Mouse (Mus musculus) regulatory T cell (primary cell): ENCODE data around the gene Cnih3.

Experiments used
- in situ Hi-C: fragments of 300-600 bp; cut with MboI, MseI; formaldehyde crosslinking; loops from one replicate; pipeline ENCODE4 v1.15.1; 2025; ENCODE audit warnings: high pct_unique_total_duplicates

Gene Cnih3

DNA sequence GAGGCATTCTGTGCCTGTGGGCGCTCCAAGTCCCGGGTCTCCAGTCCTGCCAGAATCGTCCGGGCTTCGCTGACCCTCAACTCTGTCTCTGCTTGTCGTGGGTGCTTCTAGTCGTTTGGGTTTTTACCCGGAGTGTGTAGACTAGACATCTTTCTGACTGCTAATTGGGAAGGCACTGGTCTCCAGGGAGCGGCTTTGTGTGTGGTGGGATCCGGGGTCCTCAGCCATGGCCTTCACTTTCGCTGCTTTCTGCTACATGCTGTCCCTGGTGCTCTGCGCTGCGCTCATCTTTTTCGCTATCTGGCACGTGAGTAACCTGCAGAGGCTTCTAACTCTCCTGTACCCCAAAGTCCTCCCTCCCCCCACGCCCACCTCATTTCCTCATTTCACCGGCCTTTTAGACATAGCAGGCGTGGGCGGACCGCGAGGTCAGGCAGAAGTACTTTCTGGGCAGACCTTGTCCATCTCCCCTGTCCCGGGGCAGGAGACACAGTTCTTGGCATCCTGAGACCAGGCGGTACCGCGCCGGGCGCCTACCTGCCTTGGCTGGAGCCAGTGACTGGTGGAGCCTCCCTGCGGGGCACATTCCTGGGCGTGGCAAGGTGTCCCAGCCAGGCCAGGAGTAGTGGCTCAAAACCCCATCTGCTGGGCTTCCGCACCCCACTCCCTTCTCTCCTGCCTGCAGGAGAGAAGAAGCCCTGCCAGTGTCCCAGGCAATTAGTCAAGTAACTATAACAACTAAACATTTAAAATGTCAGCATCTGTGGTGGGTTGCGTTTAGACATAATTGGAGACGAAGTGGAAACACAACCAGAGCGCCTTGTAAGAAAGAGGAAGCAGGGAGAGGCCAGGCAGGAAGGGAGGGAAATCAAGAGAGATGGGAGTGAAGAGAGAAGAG lies 1.0 kb downstream of the Cnih3 start:
- in situ Hi-C loops: no loop called here

- in situ Hi-C loops: no loop called here
These were observed 3.3 kb downstream of the Cnih3 start for GRCm38 (mm10) chr1:181355683-181356082.

DNA sequence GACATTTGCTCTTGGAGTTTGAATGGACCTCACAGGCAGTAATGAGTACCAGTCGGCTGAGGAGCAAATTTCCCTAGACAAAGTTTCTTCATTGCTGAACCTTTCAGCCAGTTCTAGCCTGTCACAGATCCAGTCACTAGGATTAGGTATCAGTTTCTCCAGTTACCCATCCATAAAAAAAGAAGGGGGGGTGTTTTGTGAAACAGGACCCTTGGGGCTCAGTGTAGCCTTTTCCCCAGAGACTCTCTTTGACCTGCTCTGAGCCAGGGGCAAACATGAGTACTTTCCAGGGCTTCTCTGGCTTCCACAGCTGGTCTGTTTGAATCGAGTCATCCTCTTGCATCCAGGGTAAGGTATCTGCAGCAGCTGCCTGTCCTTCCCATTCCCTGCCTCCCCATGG lies 5.4 kb downstream of the Cnih3 start:
- in situ Hi-C loops: no loop called here

- in situ Hi-C loops: no loop called here
These were observed 6.1 kb downstream of the Cnih3 start for GRCm38 (mm10) chr1:181358526-181358925.

- in situ Hi-C loops: no loop called here
These were observed 8.3 kb downstream of the Cnih3 start for GRCm38 (mm10) chr1:181360732-181361131.

GRCm38 (mm10) chr1:181364025-181364424 lies 11.6 kb downstream of the Cnih3 start:
- in situ Hi-C loops: no loop called here

DNA sequence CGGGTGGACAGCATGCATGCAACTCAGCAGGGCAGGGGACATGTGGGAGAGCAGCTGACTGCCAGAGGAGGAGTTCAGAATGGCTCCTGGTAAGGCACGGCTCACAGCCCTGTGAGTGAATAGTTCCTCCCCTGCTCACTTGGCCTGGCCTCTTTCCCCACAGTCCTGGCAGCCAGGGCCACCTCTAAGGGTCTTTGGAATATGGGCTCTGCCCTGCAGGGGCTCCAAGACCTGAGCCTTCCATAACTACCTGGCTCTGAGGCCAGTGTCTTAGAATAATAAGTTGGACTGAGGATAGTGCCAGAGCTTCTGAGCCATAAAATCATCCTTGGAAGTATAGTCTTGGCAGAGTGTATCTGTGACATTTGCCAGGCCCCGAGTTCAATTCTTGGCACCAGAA lies 12.9 kb downstream of the Cnih3 start:
- in situ Hi-C loops: no loop called here

GRCm38 (mm10) chr1:181368789-181369570 lies 16.6 kb downstream of the Cnih3 start:
- in situ Hi-C loops: no loop called here

- in situ Hi-C loops: no loop called here
These were observed 17.9 kb downstream of the Cnih3 start for GRCm38 (mm10) chr1:181370370-181370769.

- in situ Hi-C loops: no loop called here
These were observed 18.8 kb downstream of the Cnih3 start for GRCm38 (mm10) chr1:181371226-181371625.

DNA sequence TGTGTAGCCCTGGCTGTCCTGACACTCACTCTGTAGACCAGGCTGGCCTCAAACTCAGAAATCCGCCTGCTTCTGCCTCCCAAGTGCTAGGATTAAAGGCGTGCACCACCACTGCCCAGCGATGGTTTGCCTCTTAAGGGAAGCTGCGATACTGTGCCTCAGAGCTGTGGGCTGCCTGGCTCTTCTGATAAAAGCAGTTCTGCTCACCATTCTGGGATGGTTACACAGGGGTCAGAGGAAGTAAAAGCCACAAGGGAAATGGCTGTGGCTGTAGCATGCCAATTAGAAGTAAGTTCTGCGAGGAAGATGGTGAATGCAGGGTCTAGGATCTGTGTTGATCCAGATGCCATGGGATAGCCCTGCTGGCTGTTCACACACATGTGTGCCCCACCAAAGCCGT lies 19.9 kb downstream of the Cnih3 start:
- in situ Hi-C loops: no loop called here

DNA sequence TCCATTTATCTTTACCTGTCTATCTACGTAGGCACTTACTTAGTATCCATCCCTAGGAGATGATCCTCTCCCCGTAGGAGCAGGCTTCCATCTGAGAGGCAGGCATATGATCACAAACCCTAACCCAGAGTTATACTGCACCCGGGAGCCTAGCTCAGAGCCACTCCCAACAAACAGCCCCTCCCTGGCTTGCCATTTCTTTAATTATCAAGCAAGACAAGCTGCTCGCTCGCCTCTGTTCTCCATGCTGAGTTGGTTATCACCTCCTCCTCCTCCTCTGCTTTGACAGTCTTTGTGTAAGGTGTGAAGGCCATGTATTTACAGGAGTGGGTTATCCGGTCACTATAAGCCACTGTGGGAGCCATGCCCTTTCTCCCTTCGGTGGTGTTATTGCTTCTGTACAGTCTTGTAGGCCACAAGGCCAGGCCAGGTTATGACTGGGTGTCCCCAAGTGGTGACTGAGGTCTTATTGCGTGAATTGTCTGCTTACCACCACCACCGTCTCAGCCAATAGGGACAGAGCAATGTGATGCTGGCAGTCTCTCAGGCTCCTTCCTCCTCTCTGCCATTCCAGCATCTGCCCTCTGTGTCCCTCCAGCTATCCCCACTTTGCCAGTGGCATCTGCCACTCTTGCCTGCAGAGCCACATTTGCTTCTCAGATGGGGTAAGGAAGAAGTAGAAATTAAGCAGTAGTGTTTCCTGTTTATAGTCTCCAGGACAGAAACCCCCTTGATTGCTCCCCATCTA lies 22.4 kb downstream of the Cnih3 start:
- in situ Hi-C loops: no loop called here

DNA sequence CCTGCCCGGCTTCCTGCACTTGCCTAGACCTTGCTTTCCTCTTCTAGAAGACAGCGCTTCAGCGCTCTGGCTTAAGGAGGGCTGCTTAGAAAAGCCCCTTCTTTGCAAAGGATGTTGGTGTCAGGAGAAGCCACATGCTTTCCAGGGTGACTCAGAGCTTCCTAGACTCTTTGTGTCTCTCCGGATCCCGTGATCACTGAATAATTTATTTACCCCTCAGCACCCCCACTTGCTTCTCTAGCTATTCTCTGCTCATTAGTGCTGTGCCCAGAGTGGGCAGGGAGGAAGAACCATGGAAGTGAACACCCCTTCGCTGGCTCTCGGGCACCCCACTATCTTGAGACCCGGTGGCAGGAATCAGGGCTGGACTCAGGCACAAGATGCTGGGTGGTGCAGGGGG lies 24.0 kb downstream of the Cnih3 start:
- in situ Hi-C loops: no loop called here

GRCm38 (mm10) chr1:181379664-181380063 lies 27.2 kb downstream of the Cnih3 start:
- in situ Hi-C loops: no loop called here

DNA sequence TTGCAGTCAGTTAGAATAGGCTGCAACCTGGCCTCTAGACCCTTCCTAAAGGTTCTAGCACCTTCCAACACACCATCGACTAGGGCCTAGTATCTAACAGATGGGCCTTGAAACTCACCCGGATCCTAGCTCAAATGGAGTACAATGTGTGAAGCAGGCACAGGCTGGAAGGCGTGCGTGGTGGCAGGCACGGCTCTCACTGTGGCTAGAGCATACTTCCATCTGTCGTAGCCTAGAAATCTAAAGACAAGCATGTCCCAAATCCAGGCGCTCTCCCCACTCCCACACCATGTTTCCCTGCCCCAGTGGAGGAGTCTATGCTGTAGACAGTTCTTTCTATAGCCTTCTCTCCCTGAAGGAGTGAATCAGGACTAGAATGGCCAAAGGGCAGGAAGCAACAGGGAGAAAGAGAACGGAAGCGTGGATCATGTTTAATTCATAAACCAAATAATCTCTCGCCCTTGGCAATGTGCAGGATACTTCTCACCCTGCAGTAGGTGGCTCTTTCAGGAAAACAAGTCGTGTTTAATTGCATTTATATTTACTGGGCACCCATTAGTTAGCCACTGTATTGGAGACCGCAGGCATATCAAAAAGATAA lies 29.1 kb downstream of the Cnih3 start:
- in situ Hi-C loops: no loop called here

DNA sequence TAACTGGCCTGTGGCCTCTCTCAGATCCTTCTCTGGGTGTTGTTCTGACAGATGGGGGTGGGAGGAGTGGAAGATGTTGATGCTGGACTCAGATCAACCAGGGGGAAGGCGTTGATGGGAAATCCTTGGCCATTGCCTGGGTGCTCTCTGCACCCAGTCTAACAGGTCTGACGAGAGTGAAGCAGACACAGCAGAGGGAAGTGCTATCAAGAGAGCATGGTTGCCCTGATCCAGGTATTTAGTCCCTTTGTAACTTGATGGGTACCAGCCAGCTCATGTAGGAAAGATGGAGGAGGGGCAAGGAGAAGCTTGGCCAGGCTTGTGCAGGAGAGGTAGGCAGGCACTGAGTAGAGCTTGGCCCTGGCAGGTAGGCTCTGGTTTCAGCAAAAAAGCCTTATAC lies 36.8 kb downstream of the Cnih3 start:
- in situ Hi-C loops: no loop called here

- in situ Hi-C loops: no loop called here
These were observed 40.1 kb downstream of the Cnih3 start for GRCm38 (mm10) chr1:181392489-181392888.

DNA sequence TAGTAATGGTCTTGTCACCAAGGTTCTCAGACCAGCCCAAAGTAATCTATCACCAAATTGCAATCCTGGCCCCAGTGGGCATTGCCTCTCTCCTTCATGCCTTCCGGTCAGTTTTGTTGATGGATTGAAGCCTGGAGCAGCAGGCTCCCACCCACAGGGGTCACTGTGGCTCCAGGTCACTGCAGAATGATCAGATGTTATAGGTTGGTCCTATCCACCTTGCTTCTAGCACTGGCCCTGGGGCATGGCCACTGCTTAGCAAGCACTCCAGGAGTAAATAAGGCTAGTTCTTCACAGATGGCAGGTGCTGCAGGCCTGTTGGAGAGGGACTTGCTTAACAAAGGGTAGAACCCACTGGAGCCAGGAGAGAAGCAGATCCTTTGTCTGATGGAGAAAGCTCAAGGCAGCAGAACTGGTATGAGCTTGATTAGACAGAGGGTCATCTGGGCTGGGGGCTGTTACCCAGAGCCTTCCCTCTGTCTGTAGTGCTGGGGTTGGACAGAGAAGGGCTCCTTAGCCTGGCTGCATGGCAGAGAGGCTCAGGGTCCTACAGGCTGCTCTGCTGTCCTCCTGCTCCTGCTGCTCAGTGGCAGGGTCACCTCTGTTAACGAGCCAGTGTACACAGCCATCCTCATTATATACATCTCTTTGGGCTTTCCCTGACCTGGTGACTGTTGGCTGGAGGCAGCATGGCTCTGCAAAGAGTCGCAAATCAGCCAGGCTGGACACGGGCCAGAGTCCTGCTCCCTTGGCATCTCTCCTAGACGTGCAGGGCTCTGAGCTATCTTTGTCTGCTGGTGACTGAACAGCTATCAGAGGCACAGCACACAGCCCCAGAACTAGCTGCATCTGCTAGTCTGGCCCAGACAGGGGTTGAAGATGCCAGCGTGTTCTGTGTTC lies 41.1 kb downstream of the Cnih3 start:
- in situ Hi-C loops: no loop called here

DNA sequence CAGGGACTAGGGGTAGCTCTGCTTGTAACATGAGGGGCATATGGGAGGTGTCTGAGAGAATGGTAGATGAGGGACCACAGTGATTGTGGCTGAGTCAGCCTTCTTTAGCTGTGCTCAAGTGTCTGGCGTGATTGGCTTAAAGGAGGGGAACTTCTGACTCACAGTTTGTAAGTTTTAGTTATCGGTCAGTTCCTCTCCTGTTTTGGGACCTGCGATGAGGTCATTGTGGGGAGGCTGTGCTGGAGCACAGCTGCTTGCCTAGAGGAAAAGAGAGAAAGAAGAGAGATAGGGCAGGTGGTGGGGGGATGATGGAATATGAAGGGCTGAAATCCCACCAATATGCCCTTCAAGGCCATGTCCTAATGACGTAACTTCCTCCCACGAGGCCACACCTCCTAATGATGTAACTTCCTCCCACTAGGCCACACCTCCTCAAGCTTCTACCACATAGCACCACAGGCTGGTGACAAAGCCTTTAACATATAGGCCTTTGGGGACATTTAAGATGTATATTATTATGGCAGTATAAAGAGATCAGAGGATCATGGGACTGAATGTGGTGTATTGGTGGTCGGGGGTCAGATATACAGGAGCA lies 42.9 kb downstream of the Cnih3 start:
- in situ Hi-C loops: no loop called here

GRCm38 (mm10) chr1:181399179-181399578 lies 46.8 kb downstream of the Cnih3 start:
- in situ Hi-C loops: no loop called here
